Mouse (Mus musculus) megakaryocyte, embryonic 14.5 days (primary cell): ENCODE measurements around the gene Il10rb.

Experiments
- FLI1 ChIP-seq: IDR thresholded peaks from 2 replicates; pipeline ENCODE4 v1.6.1; 2012; ENCODE audit warnings: low read length, inconsistent platforms, mixed read lengths
- GATA1 ChIP-seq: IDR thresholded peaks from 3 replicates; pipeline ENCODE4 v1.6.1; 2012; ENCODE audit warnings: mixed read lengths, low read length, inconsistent platforms, borderline replicate concordance

DNA sequence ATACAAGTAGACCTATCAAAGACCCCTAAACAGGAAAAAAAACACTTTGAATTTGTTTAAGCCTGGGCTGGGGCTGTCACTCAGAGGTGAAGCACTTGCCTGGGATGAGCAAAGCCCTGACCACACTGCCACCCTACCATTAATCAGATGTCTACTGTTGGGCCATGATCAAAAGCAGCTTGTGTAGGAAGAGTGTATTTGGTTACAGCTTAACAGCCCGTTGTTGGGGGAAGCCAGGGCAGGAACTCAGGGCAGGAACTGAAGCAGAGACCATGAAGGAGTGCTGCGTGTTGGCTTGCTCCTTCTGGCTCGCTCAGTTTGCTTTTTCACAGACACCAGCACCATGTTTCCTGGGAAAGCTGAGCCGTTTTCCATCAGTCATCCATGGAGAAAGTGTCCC lies 20.6 kb downstream of the Il10rb start:
- TF ChIP-seq GATA1: no peak
- no peak for TF ChIP-seq FLI1
